Mouse (Mus musculus) heart, postnatal 0 days (tissue): ENCODE data around the gene Aox1.

ENCODE experiments used
- CTCF ChIP-seq: IDR thresholded peaks from 2 replicates; pipeline ENCODE4 v1.5.1; 2016; ENCODE audit warnings: antibody characterized with exemption, control low read depth, low read depth
- EP300 ChIP-seq: IDR thresholded peaks from 2 replicates; pipeline ENCODE4 v1.6.1; 2016; ENCODE audit warnings: antibody characterized with exemption, low read depth

GRCm38 (mm10) chr1:58065606-58066005 is 35.9 kb downstream of the Aox1 start:
- TF ChIP-seq CTCF (no peak), EP300 (no peak)
